Mouse (Mus musculus): Measurements from ENCODE around the gene Kcnh2. TPM values are rescaled to one million over a fixed set of nuclear protein-coding genes. Genes with fewer than 3 reads are reported as not detected.

Kcnh2 gene
- polyA plus RNA-seq, 1 experiment, result 5.5 TPM

GRCm38 (mm10) chr5:24357461-24357860, 6.1 kb upstream of the Kcnh2 start:
- TF ChIP-seq CTCF (IDR thresholded peaks at IDR 0.05; ENCODE audit: extremely low read depth, insufficient read depth, insufficient read length, insufficient replicate concordance), result peak; percentile 33; the same call in 1 of the 2 replicates
- no peak for TF ChIP-seq POLR2A (IDR thresholded peaks at IDR 0.05; ENCODE audit: low read depth, low read length)
- Histone ChIP-seq H3K4me3 (ENCODE audit: extremely low read depth, insufficient read depth, insufficient read length) (no peak overlapping the region), H3K27ac (ENCODE audit: insufficient read depth, low read length) (no peak overlapping the region), H3K27me3 (ENCODE audit: control insufficient read depth, insufficient read depth, low read length) (no peaks in the 10 kb centered on the region), H3K36me3 (ENCODE audit: control insufficient read depth, insufficient read depth, low read length) (no peaks in the 10 kb centered on the region), H3K4me1 (ENCODE audit: control insufficient read depth, insufficient read depth, insufficient read length) (peaks cover under 1% of the 10 kb centered on the region; the same call in 1 of the 2 replicates)
- peak; percentile 47 to 50 for DNase-seq (ENCODE audit: low read depth in 1 of 2, low spot score in 2 of 2)
- WGBS, result 14% methylated on average over 7 of the region's 7 CpGs

- Histone ChIP-seq H3K4me3 (ENCODE audit: extremely low read depth, insufficient read depth, insufficient read length) (no peak overlapping the region), H3K27ac (ENCODE audit: insufficient read depth, low read length) (no peak overlapping the region), H3K36me3 (ENCODE audit: control insufficient read depth, insufficient read depth, low read length) (no peaks in the 10 kb centered on the region), H3K4me1 (ENCODE audit: control insufficient read depth, insufficient read depth, insufficient read length) (peaks cover 7% of the 10 kb centered on the region), H3K27me3 (ENCODE audit: control insufficient read depth, insufficient read depth, low read length) (peaks cover 4% of the 10 kb centered on the region)
- 63% methylated on average over 4 of the region's 4 CpGs for WGBS
- TF ChIP-seq POLR2A (IDR thresholded peaks at IDR 0.05; ENCODE audit: low read depth, low read length) (no peak), CTCF (IDR thresholded peaks at IDR 0.05; ENCODE audit: extremely low read depth, insufficient read depth, insufficient read length, insufficient replicate concordance) (no peak)
- DNase-seq (ENCODE audit: low read depth in 1 of 2, low spot score in 2 of 2), result no peak
Observed at GRCm38 (mm10) chr5:24356764-24357163, 5.4 kb upstream of the Kcnh2 start.

GRCm38 (mm10) chr5:24353327-24353726, 1.9 kb upstream of the Kcnh2 start:
- no peak for DNase-seq (ENCODE audit: low read depth in 1 of 2, low spot score in 2 of 2)

DNA sequence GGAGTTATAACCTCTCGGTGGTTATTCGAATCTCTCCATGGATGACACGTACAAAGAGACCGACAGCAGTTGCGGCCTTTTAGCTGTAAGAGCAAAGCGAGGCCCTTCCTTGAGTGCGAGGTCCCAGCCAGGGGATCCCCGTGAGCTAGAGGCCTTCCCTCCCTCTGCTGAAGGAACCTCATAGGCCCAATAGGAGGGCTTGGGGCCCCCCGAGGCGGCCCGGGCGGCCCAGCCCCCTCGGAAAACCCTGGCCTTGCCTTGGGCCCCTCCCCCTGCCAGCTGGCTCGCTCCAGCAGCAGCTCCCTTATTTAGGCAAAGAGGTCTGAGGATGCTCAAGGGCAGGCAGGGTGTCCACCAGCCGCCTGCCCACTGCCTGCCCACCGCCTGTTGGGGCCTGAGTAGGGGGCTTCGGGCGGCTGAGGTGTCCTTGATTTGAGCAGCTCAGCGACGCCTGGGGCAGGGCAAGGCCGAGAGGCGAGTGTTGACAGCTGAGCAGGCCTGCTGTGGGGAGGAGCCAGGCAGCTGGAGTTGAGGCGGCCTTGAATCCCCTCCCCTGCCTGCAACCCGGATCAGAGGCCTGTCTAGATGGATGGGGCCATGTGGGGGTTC, 951 bp upstream of the Kcnh2 start:
- Histone ChIP-seq H3K27me3 (ENCODE audit: control insufficient read depth, insufficient read depth, low read length) (peaks cover 13% of the 10 kb centered on the region), H3K4me1 (ENCODE audit: control insufficient read depth, insufficient read depth, insufficient read length) (peaks cover 19% of the 10 kb centered on the region), H3K36me3 (ENCODE audit: control insufficient read depth, insufficient read depth, low read length) (no peaks in the 10 kb centered on the region), H3K4me3 (ENCODE audit: extremely low read depth, insufficient read depth, insufficient read length) (no peak overlapping the region), H3K27ac (ENCODE audit: insufficient read depth, low read length) (no peak overlapping the region)
- DNase-seq (ENCODE audit: low read depth in 1 of 2, low spot score in 2 of 2), result no peak
- TF ChIP-seq POLR2A (IDR thresholded peaks at IDR 0.05; ENCODE audit: low read depth, low read length) (no peak), CTCF (IDR thresholded peaks at IDR 0.05; ENCODE audit: extremely low read depth, insufficient read depth, insufficient read length, insufficient replicate concordance) (no peak)
- 16% methylated on average over 24 of the region's 24 CpGs for WGBS

More at GRCm38 (mm10) chr5:24353327-24353726, 1.9 kb upstream of the Kcnh2 start:
- 72% methylated on average over 4 of the region's 4 CpGs for WGBS
- H3K36me3 ChIP-seq (ENCODE audit: control insufficient read depth, insufficient read depth, low read length), result no peaks in the 10 kb centered on the region
- no peak overlapping the region for H3K27ac ChIP-seq (ENCODE audit: insufficient read depth, low read length)
- peaks cover 14% of the 10 kb centered on the region for H3K4me1 ChIP-seq (ENCODE audit: control insufficient read depth, insufficient read depth, insufficient read length)
- no peak for TF ChIP-seq POLR2A (IDR thresholded peaks at IDR 0.05; ENCODE audit: low read depth, low read length)
- no peak for TF ChIP-seq CTCF (IDR thresholded peaks at IDR 0.05; ENCODE audit: extremely low read depth, insufficient read depth, insufficient read length, insufficient replicate concordance)
- H3K27me3 ChIP-seq (ENCODE audit: control insufficient read depth, insufficient read depth, low read length), result peaks cover 13% of the 10 kb centered on the region
- H3K4me3 ChIP-seq (ENCODE audit: extremely low read depth, insufficient read depth, insufficient read length), result no peak overlapping the region

DNA sequence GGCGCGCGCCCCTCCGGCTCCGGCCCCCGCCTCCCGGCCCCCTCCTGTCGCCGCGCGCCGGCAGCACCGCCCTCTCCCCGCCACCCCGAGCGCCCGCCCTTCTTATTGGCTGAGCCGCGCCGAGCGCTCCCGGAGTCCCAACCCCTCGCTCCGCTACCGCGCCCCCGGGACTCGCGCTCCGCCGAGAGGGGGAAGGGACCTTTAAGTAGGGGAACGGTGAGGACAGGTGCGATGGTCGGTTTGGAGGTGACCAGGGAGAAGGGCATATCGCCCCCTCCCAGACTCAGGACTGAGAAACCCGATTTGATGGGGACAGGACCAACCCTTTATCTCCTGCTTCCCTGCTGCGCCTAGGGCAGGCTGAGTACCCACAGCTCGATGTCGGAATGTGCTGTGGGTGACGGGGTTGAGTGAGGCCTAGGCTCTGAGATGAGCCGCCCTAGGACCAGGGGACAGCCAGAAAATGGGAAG, 332 bp upstream of the Kcnh2 start:
- WGBS, result under 1% methylated on average over 36 of the region's 41 CpGs
- H3K27me3 ChIP-seq (ENCODE audit: control insufficient read depth, insufficient read depth, low read length), result peaks cover 13% of the 10 kb centered on the region
- no peaks in the 10 kb centered on the region for H3K36me3 ChIP-seq (ENCODE audit: control insufficient read depth, insufficient read depth, low read length)
- H3K4me1 ChIP-seq (ENCODE audit: control insufficient read depth, insufficient read depth, insufficient read length), result peaks cover 19% of the 10 kb centered on the region
- peak in 1 of 2 experiments; percentile 21 for DNase-seq (ENCODE audit: low read depth in 1 of 2, low spot score in 2 of 2)
- peak overlapping the region; percentile 43; the same call in 1 of the 2 replicates for H3K4me3 ChIP-seq (ENCODE audit: extremely low read depth, insufficient read depth, insufficient read length)
- TF ChIP-seq CTCF (IDR thresholded peaks at IDR 0.05; ENCODE audit: extremely low read depth, insufficient read depth, insufficient read length, insufficient replicate concordance), result no peak
- no peak for TF ChIP-seq POLR2A (IDR thresholded peaks at IDR 0.05; ENCODE audit: low read depth, low read length)
- no peak overlapping the region for H3K27ac ChIP-seq (ENCODE audit: insufficient read depth, low read length)

- no peaks in the 10 kb centered on the region for H3K36me3 ChIP-seq (ENCODE audit: control insufficient read depth, insufficient read depth, low read length)
- H3K27ac ChIP-seq (ENCODE audit: insufficient read depth, low read length), result no peak overlapping the region
- 57% methylated on average over 14 of the region's 15 CpGs for WGBS
- H3K4me3 ChIP-seq (ENCODE audit: extremely low read depth, insufficient read depth, insufficient read length), result 0 out of 2 replicates have a peak overlapping the region, but pooled peaks have one; percentile 39
- H3K4me1 ChIP-seq (ENCODE audit: control insufficient read depth, insufficient read depth, insufficient read length), result peaks cover 19% of the 10 kb centered on the region
- H3K27me3 ChIP-seq (ENCODE audit: control insufficient read depth, insufficient read depth, low read length), result peaks cover 13% of the 10 kb centered on the region
- no peak for DNase-seq (ENCODE audit: low read depth in 1 of 2, low spot score in 2 of 2)
- TF ChIP-seq CTCF (IDR thresholded peaks at IDR 0.05; ENCODE audit: extremely low read depth, insufficient read depth, insufficient read length, insufficient replicate concordance), result no peak
Observed at GRCm38 (mm10) chr5:24350531-24351250, 713 bp downstream of the Kcnh2 start.

Measured in spleen, adult 2 months (tissue).